Mouse (Mus musculus): Measurements from ENCODE around the gene Anapc11.
"Not testable (repeated sequence)": the region's sequence is repeated elsewhere in the genome, so short reads cannot be mapped to it uniquely, and the experiment has no call there.

The Anapc11 gene

GRCm38 (mm10) chr11:120575046-120575445, 23.2 kb upstream of the Anapc11 start:
- DNase-seq (ENCODE audit: low spot score): no peak

- DNase-seq (ENCODE audit: low spot score): no peak
Measured at GRCm38 (mm10) chr11:120575940-120576339, 22.3 kb upstream of the Anapc11 start.

DNA sequence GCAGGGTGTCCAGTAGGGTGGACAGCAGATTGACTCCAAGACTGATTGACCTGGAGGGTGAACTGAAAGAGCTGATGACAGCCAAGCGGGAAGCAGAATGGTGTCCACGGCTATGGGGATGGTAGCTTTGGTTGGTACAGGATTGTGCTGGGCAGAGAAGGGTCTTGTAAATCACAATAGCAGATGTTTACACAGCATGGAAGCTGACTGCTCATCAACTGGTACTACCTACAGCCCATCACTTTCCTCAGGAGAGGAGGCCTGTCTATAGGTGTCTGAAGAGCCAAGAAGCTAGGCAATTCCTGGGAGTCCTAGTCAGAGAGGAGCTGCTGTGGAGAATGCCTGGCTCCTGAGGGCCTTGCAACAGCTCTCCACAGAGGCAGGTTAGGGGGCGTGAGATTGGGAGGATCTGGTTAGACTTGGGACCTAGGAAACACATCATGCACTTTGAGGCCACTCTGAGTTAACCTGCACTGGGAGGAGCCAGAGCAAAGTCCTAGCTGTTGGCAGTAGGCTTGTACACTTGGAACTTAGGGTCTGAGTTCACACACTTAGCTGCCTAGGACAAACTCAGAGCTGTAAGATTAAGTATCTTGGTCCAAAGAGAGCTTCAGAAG, 21.7 kb upstream of the Anapc11 start:
- DNase-seq (ENCODE audit: low spot score): no peak

DNA sequence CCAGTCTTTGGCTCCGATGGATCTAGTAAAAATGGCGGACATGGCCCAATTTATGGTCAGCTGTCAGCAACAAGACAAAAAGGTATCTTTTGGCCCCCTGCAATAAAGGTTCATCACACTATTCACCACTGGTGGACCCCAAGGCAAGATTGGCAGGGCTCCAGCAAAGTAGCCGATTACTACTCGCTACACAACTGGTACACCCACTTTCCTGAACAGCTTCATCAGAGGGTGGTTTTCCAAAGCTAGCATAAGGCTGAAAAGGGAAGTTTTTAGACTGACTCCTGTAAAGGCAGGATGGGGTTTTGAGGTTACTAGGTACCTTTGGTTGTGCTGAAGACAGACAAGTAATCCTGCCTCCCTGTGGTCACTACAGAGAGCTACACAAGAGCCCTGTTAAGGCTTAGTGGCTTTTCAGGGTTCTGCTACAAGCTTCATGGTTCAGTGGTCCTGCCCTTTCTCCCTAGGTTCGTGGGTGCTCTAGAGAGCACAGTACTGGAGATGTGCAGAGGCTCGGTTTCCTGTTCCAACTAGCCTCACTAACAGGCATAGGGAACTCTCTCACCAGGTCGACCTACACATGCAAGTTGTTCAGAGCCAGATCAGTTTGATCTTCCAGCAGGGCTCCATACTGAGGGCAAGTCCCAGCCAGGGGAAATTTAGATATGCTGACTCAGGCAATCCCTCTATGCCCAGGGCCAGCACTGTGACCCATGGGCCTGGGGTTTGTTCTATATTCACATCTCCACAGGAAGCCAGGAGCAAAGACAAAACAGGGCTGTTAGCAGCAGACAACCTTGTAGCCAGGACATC, 20.8 kb upstream of the Anapc11 start:
- no peak for DNase-seq (ENCODE audit: low spot score)

DNA sequence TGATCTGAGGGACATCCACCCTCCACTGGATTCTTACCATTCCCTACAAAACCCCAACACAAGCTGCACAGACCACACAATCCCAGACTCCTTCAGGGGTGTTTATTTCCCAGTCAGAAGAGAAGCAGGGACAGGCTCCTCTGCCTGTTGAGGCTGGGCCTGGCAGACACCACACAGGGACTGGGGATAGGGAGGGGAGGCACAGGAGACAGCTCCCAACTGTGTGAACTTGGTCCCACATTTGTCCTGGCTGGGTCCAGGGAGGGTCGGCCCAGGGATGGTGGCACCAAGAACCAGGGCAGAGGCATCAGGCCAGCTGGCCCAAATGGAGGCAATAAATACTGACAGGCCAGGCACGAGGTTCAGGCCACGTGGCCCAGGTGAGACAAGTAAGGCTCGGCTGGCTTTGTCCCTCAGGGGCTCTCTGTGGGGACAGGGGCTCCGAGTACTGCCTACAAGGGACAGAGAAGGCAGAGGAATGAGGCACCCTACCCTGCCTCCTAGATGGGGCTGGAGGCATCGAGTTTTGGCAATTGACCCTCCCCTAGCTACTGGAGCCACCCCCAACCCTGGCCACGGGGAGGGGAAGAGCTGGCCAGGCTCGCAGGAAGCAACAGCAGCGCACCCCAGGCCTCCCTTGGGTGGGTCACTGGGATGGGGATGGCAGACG, 20.1 kb upstream of the Anapc11 start:
- DNase-seq (ENCODE audit: low spot score): no peak

DNA sequence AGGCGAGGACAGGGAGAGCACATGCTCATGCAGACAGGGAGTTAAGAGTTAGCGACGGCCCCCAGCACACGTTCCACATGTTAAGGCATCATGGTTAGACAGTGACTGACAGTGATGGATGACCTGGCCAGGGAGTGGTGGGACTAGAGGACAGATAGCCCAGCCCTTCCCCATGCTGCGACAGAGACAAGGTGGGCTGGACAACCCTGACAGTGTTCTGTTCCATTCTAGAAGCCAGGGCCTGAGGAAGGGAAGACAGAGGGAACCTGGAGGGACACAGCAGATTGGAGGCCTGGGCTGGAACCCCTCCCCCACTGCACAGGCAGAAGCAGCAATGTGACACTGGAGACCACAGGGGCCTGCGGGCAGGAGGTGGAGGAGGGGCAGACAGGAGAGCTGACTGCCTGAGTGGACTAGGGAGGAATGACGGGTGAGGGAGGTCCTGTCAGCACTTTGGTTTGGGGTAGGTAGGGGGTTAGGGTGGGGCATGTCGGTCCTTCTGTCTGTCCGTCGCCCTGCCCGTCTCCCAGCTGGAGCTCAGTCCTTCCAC, 19.5 kb upstream of the Anapc11 start:
- no peak for DNase-seq (ENCODE audit: low spot score)

DNA sequence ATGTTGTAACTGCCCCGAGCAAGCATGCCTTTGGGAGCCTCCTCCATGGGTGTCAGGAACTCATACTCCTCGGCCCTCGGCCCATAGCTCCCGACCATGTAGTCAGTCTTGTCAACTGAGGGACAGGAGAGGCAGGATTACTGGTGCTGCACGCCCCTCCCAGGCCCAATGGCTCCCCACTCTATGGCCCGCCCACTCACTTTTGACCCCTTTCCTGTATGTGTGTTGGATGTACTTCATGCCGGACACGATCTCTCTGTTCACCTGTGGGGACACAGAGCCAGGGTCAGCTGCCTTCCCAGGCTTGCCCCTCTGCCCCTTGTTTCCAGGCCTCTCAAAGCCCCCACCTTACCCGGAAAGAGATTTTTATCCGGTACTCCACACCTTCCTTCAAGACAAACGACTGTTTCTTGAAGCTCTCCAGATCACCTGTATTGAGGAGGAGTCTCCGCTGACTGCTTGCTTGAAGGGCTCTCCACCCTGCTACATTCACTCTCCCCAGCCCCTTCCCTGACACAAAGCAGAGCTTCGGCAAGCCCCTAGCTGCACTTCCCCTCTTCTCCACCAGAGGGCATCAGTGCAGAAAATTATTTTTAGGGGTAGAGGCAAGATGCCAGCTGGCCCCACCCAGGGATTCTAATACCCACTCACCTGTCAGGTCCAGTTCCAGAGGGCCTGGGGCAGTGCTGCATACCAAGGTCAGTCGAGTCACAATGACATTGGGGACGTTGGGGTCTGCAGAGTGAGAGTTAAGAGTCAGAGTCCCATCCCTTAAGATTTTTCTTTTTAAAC, 18.7 kb upstream of the Anapc11 start:
- DNase-seq (ENCODE audit: low spot score): no peak

- DNase-seq (ENCODE audit: low spot score): no peak
Measured at GRCm38 (mm10) chr11:120580190-120580589, 18.0 kb upstream of the Anapc11 start.

GRCm38 (mm10) chr11:120580871-120581331, 17.3 kb upstream of the Anapc11 start:
- DNase-seq (ENCODE audit: low spot score): no peak

- peak; percentile 63 for DNase-seq (ENCODE audit: low spot score)
Measured at GRCm38 (mm10) chr11:120581490-120582267, 16.5 kb upstream of the Anapc11 start, which contains the start of gene Arhgdia. Gene Arhgdia (minus strand): TSS chr11:120581624.

DNA sequence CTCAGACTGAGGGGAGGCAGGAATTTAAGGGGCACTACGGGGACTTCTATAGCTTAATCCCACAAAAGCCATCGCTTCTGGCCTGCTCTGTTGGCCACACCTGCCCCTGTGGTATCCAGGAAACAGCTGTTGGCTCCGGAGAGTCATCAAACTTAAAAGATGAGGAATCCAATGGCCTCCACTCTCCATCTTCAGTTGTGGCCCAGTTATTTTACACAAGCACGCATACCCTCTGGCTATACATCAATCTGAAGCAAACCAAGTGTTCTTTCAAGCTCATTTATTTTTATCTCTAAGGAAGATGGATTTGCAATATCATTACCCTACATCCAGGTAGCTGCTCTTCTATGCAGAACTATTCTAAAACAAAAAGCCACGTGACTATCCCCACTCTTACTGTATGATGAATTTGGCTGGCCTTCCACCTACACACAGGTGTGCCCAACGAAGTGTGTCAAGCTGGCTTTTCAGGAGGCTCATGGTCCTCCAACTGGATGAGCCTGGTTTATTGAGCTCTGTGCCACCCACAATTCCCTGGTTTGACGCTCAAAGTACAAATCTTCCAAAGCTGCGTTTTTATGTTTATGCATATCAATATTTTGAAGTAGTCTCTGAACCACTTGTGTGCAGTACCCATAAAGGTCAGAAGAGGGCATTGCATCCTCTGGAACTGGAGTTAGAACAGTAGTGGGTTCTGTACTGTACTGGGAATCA, 15.8 kb upstream of the Anapc11 start:
- no peak for DNase-seq (ENCODE audit: low spot score)

DNA sequence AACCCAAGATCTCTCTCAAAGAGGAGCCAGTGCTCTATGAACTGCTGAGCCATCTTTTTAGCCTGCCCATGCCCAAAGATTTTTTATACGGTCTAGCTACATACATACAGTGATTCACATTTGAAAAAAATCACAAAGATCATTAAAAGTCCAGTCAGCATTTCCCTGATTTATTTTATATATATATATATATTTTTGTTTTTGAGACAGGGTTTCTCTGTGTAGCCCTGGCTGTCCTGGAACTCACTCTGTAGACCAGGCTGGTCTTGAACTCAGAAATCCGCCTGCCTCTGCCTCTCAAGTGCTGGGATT, 15.3 kb upstream of the Anapc11 start:
- not testable (repeated sequence) for DNase-seq (ENCODE audit: low spot score)

DNA sequence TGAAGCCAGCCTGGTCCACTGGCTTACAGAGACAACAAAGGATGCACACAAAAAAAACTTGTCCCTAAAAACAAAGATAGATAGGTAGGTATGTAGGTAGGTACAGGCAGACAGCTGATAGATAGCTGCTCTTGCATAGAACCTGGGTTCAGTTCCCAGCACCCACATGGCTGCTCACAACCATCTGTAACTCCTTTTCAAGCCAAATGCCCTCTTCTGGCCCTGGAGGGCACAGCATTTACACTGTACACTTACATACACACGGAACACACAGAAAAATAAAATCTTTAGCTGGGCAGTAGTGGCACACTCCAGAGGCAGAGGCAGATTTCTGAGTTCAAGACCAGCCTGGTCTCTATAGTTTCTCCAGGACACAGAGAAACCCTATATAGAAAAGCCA, 14.3 kb upstream of the Anapc11 start:
- DNase-seq (ENCODE audit: low spot score): no peak

DNA sequence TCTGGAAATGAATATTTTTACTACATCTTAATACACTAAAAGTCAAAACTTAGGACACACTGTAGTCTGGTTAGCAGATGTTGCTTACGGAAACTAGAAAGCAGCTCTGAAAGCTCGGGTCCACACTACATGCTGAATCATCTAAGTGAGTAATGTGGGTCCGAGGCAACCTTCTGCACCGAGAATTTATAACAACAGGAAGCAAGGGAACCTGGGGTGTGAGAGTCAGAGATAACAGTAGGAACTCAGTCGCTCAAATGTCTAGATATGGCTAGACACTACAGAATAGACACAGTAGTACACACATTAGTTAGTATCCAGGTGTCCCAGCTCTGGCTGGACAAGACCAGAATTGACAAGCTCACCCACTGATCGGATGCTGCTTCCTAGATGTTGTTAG, 9.7 kb upstream of the Anapc11 start:
- DNase-seq (ENCODE audit: low spot score): no peak

- no peak for DNase-seq (ENCODE audit: low spot score)
Measured at GRCm38 (mm10) chr11:120597240-120598235, 683 bp upstream of the Anapc11 start.

GRCm38 (mm10) chr11:120598990-120599549, 849 bp downstream of the Anapc11 start:
- DNase-seq (ENCODE audit: low spot score): no peak

DNA sequence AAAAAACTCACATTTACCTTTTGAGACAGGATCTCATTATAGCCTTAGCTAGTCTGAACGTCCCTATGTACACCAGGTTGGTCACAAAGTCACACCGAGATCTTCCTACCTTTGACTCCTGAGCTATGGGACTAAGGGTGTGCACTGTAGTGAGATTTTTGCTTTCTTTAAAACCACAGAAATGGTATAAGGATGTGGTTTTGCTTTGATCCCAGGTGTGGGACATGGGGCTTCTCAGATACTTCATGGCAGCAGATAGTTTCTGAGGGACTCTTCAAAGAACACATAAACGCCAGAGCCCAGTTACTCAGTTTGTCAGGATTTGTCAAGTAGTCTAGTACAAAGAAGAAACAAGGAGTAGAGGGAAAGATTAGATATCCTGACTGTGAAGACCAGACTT, 2.5 kb downstream of the Anapc11 start:
- no peak for DNase-seq (ENCODE audit: low spot score)

- DNase-seq (ENCODE audit: low spot score): no peak
Measured at GRCm38 (mm10) chr11:120603545-120603944, 5.3 kb downstream of the Anapc11 start.

GRCm38 (mm10) chr11:120605667-120606066, 7.4 kb downstream of the Anapc11 start:
- DNase-seq (ENCODE audit: low spot score): no peak

Measured in layer of hippocampus, adult 9-10 months (tissue).